ENCODE assay signal across 14 mouse cellular contexts in the genomic region with DNA sequence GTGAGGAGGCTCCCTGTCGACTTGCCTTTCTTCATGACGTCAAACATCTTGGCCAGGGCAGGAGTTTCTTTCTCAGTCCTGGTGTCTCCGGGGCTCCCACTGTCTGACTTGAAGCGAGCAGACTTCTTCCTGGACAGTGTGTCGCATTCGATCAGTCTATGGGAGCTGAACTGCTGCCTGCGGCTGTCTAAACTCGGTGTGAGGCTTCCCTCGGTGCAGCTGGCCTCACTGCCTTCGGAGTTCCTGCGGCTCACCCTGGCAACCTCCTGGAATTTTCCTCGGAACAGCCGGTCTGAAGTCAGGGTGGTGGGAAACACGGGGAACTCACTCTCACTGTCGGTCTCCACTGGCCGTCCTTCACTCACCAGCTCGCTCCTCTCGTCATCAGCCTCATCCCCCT.
DNase-seq lines count a peak whose midpoint lies in the region; ATAC-seq lines count a peak whose summit lies in the region.
"Had no signal": no experiment of that assay in that cellular context is flagged by ENCODE, and none has a peak within 500 bp of the region (broad histone marks: within the 10 kb centered on the region; RNA-seq: fewer than 3 reads in every experiment).

No protein-coding gene starts in this region.

- ATAC-seq in frontal cortex, adult (ENCODE audit: low TSS enrichment), result peak; percentile 20; the same call in 1 of the 2 replicates
- ATAC-seq in hindbrain, embryonic 14.5 days (ENCODE audit: low FRiP score), result peak; percentile 64
- ATAC-seq: inflammation-experienced regulatory T-cells, adult 6 months had no signal

- 0 out of 2 replicates have a peak overlapping the region, but pooled peaks have one; percentile 14 for H3K27ac ChIP-seq in hindbrain, embryonic 14.5 days
- H3K27ac ChIP-seq: liver, embryonic 15.5 days had no signal

- H3K27me3 ChIP-seq in hindbrain, embryonic 14.5 days (ENCODE audit: control insufficient read depth, insufficient read depth, low read length), result no peaks in the 10 kb centered on the region
- H3K27me3 ChIP-seq: liver, embryonic 15.5 days had no signal

- H3K9ac ChIP-seq in hindbrain, embryonic 14.5 days, result no peak overlapping the region
- H3K9ac ChIP-seq: liver, embryonic 15.5 days had no signal

- no peak overlapping the region for H3K4me2 ChIP-seq in hindbrain, embryonic 14.5 days (replicated peaks)
- H3K4me2 ChIP-seq: liver, embryonic 15.5 days had no signal

- DNase-seq in frontal cortex, postnatal 14 days (ENCODE audit: low spot score in 2 of 2), result no peak
- peak; percentile 47 for DNase-seq in retina, postnatal 1 day
- no peak for DNase-seq in retina, embryonic 14.5 days (ENCODE audit: low spot score)
- DNase-seq in hindbrain, embryonic 14.5 days (ENCODE audit: low spot score), result no peak
- DNase-seq in gastrocnemius, postnatal 10 days, result no peak
- DNase-seq in T-cell, adult 2 months (ENCODE audit: low spot score), result no peak
- no peak for DNase-seq in spleen, postnatal 4 days (ENCODE audit: low spot score in 2 of 2)
- DNase-seq: adrenal gland, postnatal 10 days; kidney, postnatal 10 days; right cerebral cortex, postnatal 4 days; thymus, postnatal 14 days had no signal

- no peaks in the 10 kb centered on the region for H3K9me3 ChIP-seq in hindbrain, embryonic 14.5 days (ENCODE audit: control insufficient read depth, low read length)
- H3K9me3 ChIP-seq: liver, embryonic 15.5 days had no signal

- peaks cover 77% of the 10 kb centered on the region for H3K36me3 ChIP-seq in hindbrain, embryonic 14.5 days (replicated peaks; ENCODE audit: control insufficient read depth, insufficient read depth)

- H3K4me3 ChIP-seq in hindbrain, embryonic 14.5 days (replicated peaks; ENCODE audit: low read length), result no peak overlapping the region
- H3K4me3 ChIP-seq: liver, embryonic 15.5 days had no signal

- 46% methylated on average over 18 of the region's 18 CpGs for WGBS in hindbrain, embryonic 14.5 days

- no peaks in the 10 kb centered on the region for H3K4me1 ChIP-seq in hindbrain, embryonic 14.5 days (replicated peaks; ENCODE audit: control insufficient read depth, insufficient read depth, low read length)
- H3K4me1 ChIP-seq: liver, embryonic 15.5 days had no signal
